Comparison of ENCODE assay signal across 8 mouse cellular contexts in the genomic region with DNA sequence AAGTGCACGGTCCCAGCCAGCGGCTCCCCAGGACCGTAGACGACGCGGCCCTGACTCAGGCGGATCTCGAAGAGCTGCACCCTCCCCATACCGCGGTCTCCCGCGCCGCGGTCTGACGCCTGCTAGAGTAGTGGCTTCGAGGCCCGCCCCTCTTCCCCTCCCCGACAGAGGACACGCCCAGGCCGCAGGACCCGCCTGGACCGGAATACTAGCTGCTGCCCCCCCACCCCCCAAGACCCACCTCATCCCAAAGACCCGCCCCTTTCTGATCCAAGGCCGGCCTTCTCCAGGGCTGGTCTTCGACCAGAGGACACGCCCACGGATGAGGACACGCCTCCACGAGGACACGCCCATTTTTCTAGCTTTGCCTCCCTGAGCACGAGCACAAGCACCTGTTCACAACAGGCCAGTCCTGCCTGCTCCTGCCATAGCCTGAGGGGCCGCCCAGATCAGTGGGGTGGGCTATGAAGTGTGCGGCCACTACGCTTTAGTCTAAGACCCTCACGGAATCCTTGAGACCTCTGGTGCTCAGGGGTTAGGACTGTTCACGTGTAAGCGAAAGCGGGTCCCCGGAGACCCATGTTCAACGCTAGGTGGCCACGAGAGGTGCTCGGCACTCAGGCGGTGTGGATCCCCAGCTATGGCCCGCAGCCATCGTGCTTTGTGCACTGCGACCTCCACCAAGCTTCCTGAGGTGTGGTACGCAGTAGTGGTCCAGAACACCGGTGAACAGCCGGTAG. TPM values are rescaled to one million over a fixed set of nuclear protein-coding genes. Genes with fewer than 3 reads are reported as not detected.
DNase-seq lines count a peak whose midpoint lies in the region; ATAC-seq lines count a peak whose summit lies in the region.

TSS of gene Arrdc1 (minus strand) at position 196 of the 740 bp plus-strand sequence.

- peaks cover 19% of the 10 kb centered on the region for H3K27me3 ChIP-seq in heart, embryonic 10.5 days (ENCODE audit: insufficient read depth, poor library complexity, severe bottlenecking)
- H3K27me3 ChIP-seq in kidney, embryonic 15.5 days, result 0 out of 2 replicates have a peak, but pooled peaks cover 3% of the 10 kb centered on the region

- peak; percentile 93 for ATAC-seq in erythroblast, adult 5-6 weeks (replicated peaks; ENCODE audit: low FRiP score, poor library complexity, severe bottlenecking)
- ATAC-seq in kidney, embryonic 15.5 days (replicated peaks; ENCODE audit: low FRiP score), result peak; percentile 96
- ATAC-seq in monocyte, adult 5-6 weeks (replicated peaks; ENCODE audit: insufficient number of reproducible peaks, low FRiP score, low TSS enrichment, poor library complexity, severe bottlenecking), result peak; percentile 92

- no peaks in the 10 kb centered on the region for H3K9me3 ChIP-seq in heart, embryonic 10.5 days
- H3K9me3 ChIP-seq in kidney, embryonic 15.5 days (replicated peaks), result no peaks in the 10 kb centered on the region

- peak within 1 kb of the TSS; percentile 98 for H3K4me2 ChIP-seq in kidney, embryonic 15.5 days

- under 1% methylated on average over 49 of the region's 49 CpGs for WGBS in heart, embryonic 10.5 days
- under 1% methylated on average over 49 of the region's 49 CpGs for WGBS in kidney, embryonic 15.5 days

- H3K4me3 ChIP-seq in heart, embryonic 10.5 days, result peak within 1 kb of the TSS; percentile 77
- peak within 1 kb of the TSS; percentile 76 for H3K4me3 ChIP-seq in kidney, embryonic 15.5 days (replicated peaks)

- peak within 1 kb of the TSS; percentile 73 for H3K9ac ChIP-seq in kidney, embryonic 15.5 days

- peak; percentile 96 to 97 for DNase-seq in B cell, adult 2 months
- peak; percentile 96 for DNase-seq in brain, adult 2 months (ENCODE audit: low read depth, low spot score)
- peak; percentile 98 for DNase-seq in heart, embryonic 10.5 days (ENCODE audit: low spot score)
- peak; percentile 97 for DNase-seq in liver
- peak; percentile 95 for DNase-seq in spleen, postnatal 4 days (ENCODE audit: low spot score in 2 of 2)

- peaks cover 13% of the 10 kb centered on the region for H3K4me1 ChIP-seq in heart, embryonic 10.5 days
- peaks cover 23% of the 10 kb centered on the region for H3K4me1 ChIP-seq in kidney, embryonic 15.5 days

- H3K27ac ChIP-seq in heart, embryonic 10.5 days, result peak within 1 kb of the TSS; percentile 78
- H3K27ac ChIP-seq in kidney, embryonic 15.5 days, result peak within 1 kb of the TSS; percentile 89

- H3K36me3 ChIP-seq in heart, embryonic 10.5 days, result no peaks in the 10 kb centered on the region
- no peaks in the 10 kb centered on the region for H3K36me3 ChIP-seq in kidney, embryonic 15.5 days

RNA-seq across cellular contexts. Expression of gene Arrdc1, which starts in this region (rescaled TPM):
- total RNA-seq in erythroblast, adult 5-6 weeks (2015; ENCODE audit: low replicate concordance), result 16.1 and 19.6 TPM in 2 replicates
- total RNA-seq in erythroblast, adult 5-6 weeks (2017; ENCODE audit: low replicate concordance), result 15.5 and 18.7 TPM in 2 replicates
- polyA plus RNA-seq in heart, embryonic 10.5 days (2016; fragmentation: Nextera tagmentation; extraction: Ambion mirVana), result 15.3 and 19.5 TPM in 2 replicates
- 45.3 and 48.5 TPM in 2 replicates for polyA plus RNA-seq in kidney, embryonic 15.5 days (2015; fragmentation: Nextera tagmentation; extraction: Ambion mirVana)
- total RNA-seq in monocyte, adult 5-6 weeks (2017), result 101 to 175 TPM (median 138 TPM) in 3 replicates

Comparison
In these comparisons a context has a peak if more than half of its experiments do, and no peak if none do; other contexts are left out.
1. Peak in every context shown above with its lines: DNase-seq, ATAC-seq, H3K4me3 ChIP-seq and H3K27ac ChIP-seq.